8 mouse cellular contexts compared by ENCODE assay signal in the genomic region with DNA sequence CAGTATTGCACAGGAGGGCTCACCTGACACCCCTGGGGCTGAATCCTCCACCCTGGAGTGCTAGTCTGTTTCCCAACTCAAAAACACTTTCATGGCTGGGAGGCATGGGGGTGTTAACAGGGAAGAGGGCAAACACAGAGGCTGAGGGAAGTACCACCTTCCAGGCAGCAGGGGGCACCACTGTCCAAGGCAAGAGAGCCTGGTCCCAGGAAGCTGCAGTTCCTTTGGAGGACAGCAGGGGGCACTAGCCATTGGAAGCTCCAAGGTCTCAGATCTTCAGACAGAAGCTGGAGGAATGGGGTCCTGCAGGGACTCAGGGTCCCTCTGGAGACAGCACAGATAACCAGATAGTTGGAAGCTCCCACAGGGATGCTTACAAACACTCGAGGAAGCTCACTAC. TPM values are rescaled to one million over a fixed set of nuclear protein-coding genes. Genes with fewer than 3 reads are reported as not detected.
A peak's percentile ranks its signal among the peaks of the same experiment; 100 is the strongest.
DNase-seq lines count a peak whose midpoint lies in the region; ATAC-seq and TF ChIP-seq lines count a peak whose summit lies in the region.

No protein-coding gene starts in this region.

- TF ChIP-seq CTCF in CH12.LX (conservative IDR thresholded peaks at IDR 0.05 in 1 of 2, IDR thresholded peaks at IDR 0.05 in 1 of 2; ENCODE audit: low read depth in 2 of 2, low read length in 2 of 2): peak; percentile 99 to 100
- peak; percentile 100 for TF ChIP-seq CTCF in brain, embryonic 14.5 days (IDR thresholded peaks at IDR 0.05; ENCODE audit: borderline replicate concordance, extremely low read depth, insufficient read depth, insufficient read length)
- peak; percentile 100 for TF ChIP-seq CTCF in heart, postnatal 0 days (IDR thresholded peaks at IDR 0.05; ENCODE audit: low read depth)
- TF ChIP-seq CTCF in olfactory bulb, adult 2 months (IDR thresholded peaks at IDR 0.05; ENCODE audit: insufficient read depth, low read depth, low read length): peak; percentile 100

- H3K27me3 ChIP-seq in CH12.LX (replicated peaks): no peaks in the 10 kb centered on the region
- H3K27me3 ChIP-seq in heart, postnatal 0 days (ENCODE audit: control insufficient read depth, insufficient read depth, low read length): no peaks in the 10 kb centered on the region

- peak; percentile 64 for ATAC-seq in erythroid progenitor cell, adult 5-6 weeks (replicated peaks; ENCODE audit: low FRiP score, poor library complexity, severe bottlenecking)
- peak; percentile 52; the same call in 1 of the 2 replicates for ATAC-seq in heart, postnatal 0 days (ENCODE audit: insufficient read depth, low read depth)

- H3K36me3 ChIP-seq in CH12.LX (replicated peaks in 1 of 2; ENCODE audit: control insufficient read depth in 1 of 2, insufficient read depth in 1 of 2, low read length in 1 of 2): peaks cover 0 to 59% of the 10 kb centered on the region in 2 experiments
- H3K36me3 ChIP-seq in heart, postnatal 0 days (replicated peaks; ENCODE audit: control insufficient read depth, insufficient read depth, low read length): peaks cover 58% of the 10 kb centered on the region

- H3K79me2 ChIP-seq in CH12.LX (replicated peaks; ENCODE audit: control insufficient read depth, extremely low read depth, insufficient read depth, poor library complexity, severe bottlenecking): no peaks in the 10 kb centered on the region

- H3K4me2 ChIP-seq in CH12.LX (ENCODE audit: insufficient read depth, low read depth, poor library complexity, severe bottlenecking): no peak overlapping the region
- no peak overlapping the region for H3K4me2 ChIP-seq in heart, postnatal 0 days (ENCODE audit: low read depth, low read length)

- peak; percentile 82 for DNase-seq in CH12.LX (ENCODE audit: extremely low read depth)
- DNase-seq in brain, embryonic 14.5 days (ENCODE audit: low read depth): peak; percentile 93
- peak; percentile 76 for DNase-seq in heart, postnatal 0 days (ENCODE audit: low spot score)
- DNase-seq in kidney, postnatal 4 days: peak; percentile 95 to 97
- peak; percentile 81 to 87 for DNase-seq in lung, adult 18-20 months
- DNase-seq in testis, postnatal 14 days (ENCODE audit: low spot score): peak; percentile 78

- in situ Hi-C loops in CH12.LX (cut with MboI; ENCODE audit: low pct_ligation_motif_present, low pct_unique_long_range_greater_than_20kb, low sequenced_read_pairs): no loop called here

- peaks cover 4 to 15% of the 10 kb centered on the region in 2 experiments; a peak in 3 of 4 replicates for H3K4me1 ChIP-seq in CH12.LX (ENCODE audit: control insufficient read depth in 1 of 2, insufficient read depth in 2 of 2)
- H3K4me1 ChIP-seq in heart, postnatal 0 days (ENCODE audit: control insufficient read depth, insufficient read depth): peaks cover 8% of the 10 kb centered on the region; the same call in 1 of the 2 replicates
- H3K4me1 ChIP-seq in olfactory bulb, adult 2 months (ENCODE audit: control insufficient read depth, insufficient read depth, low read length): peaks cover 15% of the 10 kb centered on the region

- TF ChIP-seq POLR2A in CH12.LX (IDR thresholded peaks at IDR 0.05; ENCODE audit: low read depth, low read length): no peak
- no peak for TF ChIP-seq POLR2A in brain, embryonic 14.5 days (IDR thresholded peaks at IDR 0.05; ENCODE audit: borderline replicate concordance, extremely low read depth, insufficient read depth, insufficient read length, poor library complexity, severe bottlenecking)
- TF ChIP-seq POLR2A in olfactory bulb, adult 2 months (IDR thresholded peaks at IDR 0.05; ENCODE audit: insufficient read depth, low read depth, low read length): no peak

- dilution Hi-C loops in CH12.LX (cut with MboI; ENCODE audit: extremely low pct_ligation_motif_present, extremely low pct_unique_long_range_greater_than_20kb, low sequenced_read_pairs): loop anchor here (25.0 kb wide), 1 partner anchor 88 kb away; no protein-coding TSS in a partner anchor

- no peaks in the 10 kb centered on the region for H3K9me3 ChIP-seq in CH12.LX (replicated peaks; ENCODE audit: low read length)
- H3K9me3 ChIP-seq in heart, postnatal 0 days (replicated peaks; ENCODE audit: control insufficient read depth, low read length): no peaks in the 10 kb centered on the region

- H3K27ac ChIP-seq in CH12.LX (ENCODE audit: insufficient read depth, low read depth): no peak overlapping the region
- H3K27ac ChIP-seq in heart, postnatal 0 days (ENCODE audit: low read depth): no peak overlapping the region
- no peak overlapping the region for H3K27ac ChIP-seq in olfactory bulb, adult 2 months (ENCODE audit: insufficient read depth, low read depth, low read length)

- TF ChIP-seq EP300 in CH12.LX (IDR thresholded peaks at IDR 0.05; ENCODE audit: low read length): no peak
- no peak for TF ChIP-seq EP300 in heart, postnatal 0 days (IDR thresholded peaks at IDR 0.05; ENCODE audit: low read depth)

- 13% methylated on average over 1 of the region's 1 CpGs for WGBS in heart, postnatal 0 days
- 21% methylated on average over 1 of the region's 1 CpGs for WGBS in olfactory bulb, adult 2 months

- H3K4me3 ChIP-seq in CH12.LX (replicated peaks in 1 of 3; ENCODE audit: low read depth in 2 of 3, low read length in 2 of 3, poor library complexity in 1 of 3): no peak overlapping the region
- H3K4me3 ChIP-seq in heart, postnatal 0 days (ENCODE audit: low read depth, low read length): no peak overlapping the region
- no peak overlapping the region for H3K4me3 ChIP-seq in olfactory bulb, adult 2 months (ENCODE audit: insufficient read depth, low read depth, low read length)

- no peak overlapping the region for H3K9ac ChIP-seq in CH12.LX (ENCODE audit: insufficient read depth, low read depth)
- no peak overlapping the region for H3K9ac ChIP-seq in heart, postnatal 0 days (replicated peaks; ENCODE audit: low read depth, low read length)

- TF ChIP-seq RAD21 in CH12.LX (IDR thresholded peaks at IDR 0.05; ENCODE audit: low read depth, low read length): peak; percentile 96

TF ChIP-seq in CH12.LX, 34 proteins besides CTCF, POLR2A, EP300 and RAD21:
- TF ChIP-seq GABPA (IDR thresholded peaks at IDR 0.05; ENCODE audit: insufficient replicate concordance, low read depth, low read length) (no peak), SMC3 (IDR thresholded peaks at IDR 0.05; ENCODE audit: low read depth, low read length) (peak; percentile 99), RCOR1 (conservative IDR thresholded peaks at IDR 0.05; ENCODE audit: low read depth, low read length) (no peak), MAFK (IDR thresholded peaks at IDR 0.05; ENCODE audit: insufficient replicate concordance, low read length) (no peak), IRF4 (IDR thresholded peaks at IDR 0.05; ENCODE audit: low read depth, low read length) (no peak), JUN (IDR thresholded peaks at IDR 0.05; ENCODE audit: insufficient read depth, low read depth, low read length) (no peak), CHD1 (IDR thresholded peaks at IDR 0.05; ENCODE audit: low read depth, low read length) (no peak), NELFE (IDR thresholded peaks at IDR 0.05; ENCODE audit: low read depth, low read length) (peak; percentile 61; the same call in 1 of the 2 replicates), E2F4 (IDR thresholded peaks at IDR 0.05; ENCODE audit: insufficient replicate concordance, low read depth, low read length) (no peak), ELF1 (IDR thresholded peaks at IDR 0.05; ENCODE audit: low read depth, low read length) (no peak), UBTF (IDR thresholded peaks at IDR 0.05; ENCODE audit: low read depth, low read length) (no peak), TBP (conservative IDR thresholded peaks at IDR 0.05; ENCODE audit: low read depth, low read length) (no peak), ZC3H11A (IDR thresholded peaks at IDR 0.05; ENCODE audit: low read depth, low read length) (peak; percentile 90), ZMIZ1 (IDR thresholded peaks at IDR 0.05; ENCODE audit: low read depth, low read length) (no peak), SIN3A (IDR thresholded peaks at IDR 0.05; ENCODE audit: low read length) (no peak), PAX5 (IDR thresholded peaks at IDR 0.05; ENCODE audit: low read length) (no peak), TCF12 (IDR thresholded peaks at IDR 0.05; ENCODE audit: low read depth, low read length) (no peak), MYC (IDR thresholded peaks at IDR 0.05; ENCODE audit: low read depth, low read length) (no peak)

RNA-seq across cellular contexts. Expression of a gene that starts 18.2 kb away (rescaled TPM):
- total RNA-seq in CH12.LX (2012; rRNA removed) (not detected in 2 replicates), CH12.LX (2014; rRNA removed) (not detected in 2 replicates)
- polyA plus RNA-seq in CH12.LX (2012; ENCODE audit: insufficient read length, low read depth): not detected in 2 replicates
- 2.3 and 2.4 TPM in 2 replicates for polyA plus RNA-seq in brain, embryonic 14.5 days (2012; rRNA removed)
- not detected in 2 replicates for total RNA-seq in erythroid progenitor cell, adult 5-6 weeks (2015; ENCODE audit: low replicate concordance)
- not detected in 2 replicates for total RNA-seq in erythroid progenitor cell, adult 5-6 weeks (2017; ENCODE audit: low replicate concordance)
- total RNA-seq in heart, postnatal 0 days (2014; rRNA removed; ENCODE audit: low replicate concordance): not detected in 2 replicates
- polyA plus RNA-seq in heart, postnatal 0 days (2015; fragmentation: Nextera tagmentation; extraction: Ambion mirVana): 0.77 and 0.89 TPM in 2 replicates
- not detected in 2 replicates for polyA plus RNA-seq in olfactory bulb, adult 2 months (2012; ENCODE audit: insufficient read depth, insufficient read length, low replicate concordance, missing spikeins)

RNA-seq across cellular contexts. Expression of a gene that starts 29.6 kb away (rescaled TPM):
- not detected in 2 replicates for total RNA-seq in CH12.LX (2012; rRNA removed)
- total RNA-seq in CH12.LX (2014; rRNA removed): not detected in 2 replicates
- not detected in 2 replicates for polyA plus RNA-seq in CH12.LX (2012; ENCODE audit: insufficient read length, low read depth)
- polyA plus RNA-seq in brain, embryonic 14.5 days (2012; rRNA removed): not detected in 2 replicates
- not detected in 2 replicates for total RNA-seq in erythroid progenitor cell, adult 5-6 weeks (2015; ENCODE audit: low replicate concordance)
- 1.3 TPM in 1 of 2 replicates, not detected in the other for total RNA-seq in erythroid progenitor cell, adult 5-6 weeks (2017; ENCODE audit: low replicate concordance)
- total RNA-seq in heart, postnatal 0 days (2014; rRNA removed; ENCODE audit: low replicate concordance): not detected in 2 replicates
- polyA plus RNA-seq in heart, postnatal 0 days (2015; fragmentation: Nextera tagmentation; extraction: Ambion mirVana): not detected in 2 replicates
- polyA plus RNA-seq in olfactory bulb, adult 2 months (2012; ENCODE audit: insufficient read depth, insufficient read length, low replicate concordance, missing spikeins): not detected in 2 replicates
